Mouse (Mus musculus): ENCODE results near the gene 1700007K13Rik. TPM values are rescaled to one million over a fixed set of nuclear protein-coding genes. Genes with fewer than 3 reads are reported as not detected.

Gene 1700007K13Rik
- total RNA-seq, 2 experiments from 2014 or later, result not detected

GRCm38 (mm10) chr2:28419898-28420297 is 46.2 kb downstream of the 1700007K13Rik start:
- ATAC-seq (replicated peaks; ENCODE audit: low FRiP score, poor library complexity, severe bottlenecking), result no peak

GRCm38 (mm10) chr2:28418034-28418433 is 48.1 kb downstream of the 1700007K13Rik start:
- peak; percentile 43; the same call in 1 of the 2 replicates for ATAC-seq (replicated peaks; ENCODE audit: low FRiP score, poor library complexity, severe bottlenecking)

GRCm38 (mm10) chr2:28416511-28416910 is 49.6 kb downstream of the 1700007K13Rik start:
- no peak for ATAC-seq (replicated peaks; ENCODE audit: low FRiP score, poor library complexity, severe bottlenecking)

GRCm38 (mm10) chr2:28415387-28416024 is 50.6 kb downstream of the 1700007K13Rik start:
- ATAC-seq (replicated peaks; ENCODE audit: low FRiP score, poor library complexity, severe bottlenecking), result no peak

- ATAC-seq (replicated peaks; ENCODE audit: low FRiP score, poor library complexity, severe bottlenecking), result no peak
These were observed 51.4 kb downstream of the 1700007K13Rik start for GRCm38 (mm10) chr2:28414757-28415137.

GRCm38 (mm10) chr2:28414116-28414756 is 51.9 kb downstream of the 1700007K13Rik start:
- ATAC-seq (replicated peaks; ENCODE audit: low FRiP score, poor library complexity, severe bottlenecking), result no peak

- ATAC-seq (replicated peaks; ENCODE audit: low FRiP score, poor library complexity, severe bottlenecking), result no peak
These were observed 53.2 kb downstream of the 1700007K13Rik start for GRCm38 (mm10) chr2:28412936-28413335.

Other genes with a start within 250 kb of the 1700007K13Rik start
- gene Ppp1r26, start 19.5 kb downstream of the 1700007K13Rik start, total RNA-seq (2015; ENCODE audit: low replicate concordance), result not detected in 2 replicates
- not detected in 2 replicates for gene Ppp1r26, start 19.5 kb downstream of the 1700007K13Rik start, total RNA-seq (2017; ENCODE audit: low replicate concordance)
- gene Mrps2, start 1.7 kb upstream of the 1700007K13Rik start, total RNA-seq (2015; ENCODE audit: low replicate concordance), result 8.0 and 8.3 TPM in 2 replicates
- 2.3 and 5.9 TPM in 2 replicates for gene Mrps2, start 1.7 kb upstream of the 1700007K13Rik start, total RNA-seq (2017; ENCODE audit: low replicate concordance)
- gene Gbgt1, start 30.6 kb upstream of the 1700007K13Rik start, total RNA-seq (2015; ENCODE audit: low replicate concordance), result 2.9 TPM in 1 of 2 replicates, not detected in the other
- 0.39 and 4.9 TPM in 2 replicates for gene Gbgt1, start 30.6 kb upstream of the 1700007K13Rik start, total RNA-seq (2017; ENCODE audit: low replicate concordance)
- gene Gm10134, start 39.8 kb upstream of the 1700007K13Rik start, total RNA-seq (2015; ENCODE audit: low replicate concordance), result not detected in 2 replicates
- gene Gm10134, start 39.8 kb upstream of the 1700007K13Rik start, total RNA-seq (2017; ENCODE audit: low replicate concordance), result not detected in 2 replicates
- gene Ralgds, start 46.8 kb upstream of the 1700007K13Rik start, total RNA-seq (2015; ENCODE audit: low replicate concordance), result 0.36 and 0.84 TPM in 2 replicates
- gene Ralgds, start 46.8 kb upstream of the 1700007K13Rik start, total RNA-seq (2017; ENCODE audit: low replicate concordance), result 0.90 and 0.98 TPM in 2 replicates
- not detected in 2 replicates for gene Cel, start 97.1 kb upstream of the 1700007K13Rik start, total RNA-seq (2015; ENCODE audit: low replicate concordance)
- not detected in 2 replicates for gene Cel, start 97.1 kb upstream of the 1700007K13Rik start, total RNA-seq (2017; ENCODE audit: low replicate concordance)
- 17.2 and 22.3 TPM in 2 replicates for gene Gtf3c5, start 117.4 kb upstream of the 1700007K13Rik start, total RNA-seq (2015; ENCODE audit: low replicate concordance)
- gene Gtf3c5, start 117.4 kb upstream of the 1700007K13Rik start, total RNA-seq (2017; ENCODE audit: low replicate concordance), result 11.0 and 15.3 TPM in 2 replicates
- gene Gfi1b, start 155.7 kb upstream of the 1700007K13Rik start, total RNA-seq (2015; ENCODE audit: low replicate concordance), result 123 and 130 TPM in 2 replicates
- 77.8 and 88.3 TPM in 2 replicates for gene Gfi1b, start 155.7 kb upstream of the 1700007K13Rik start, total RNA-seq (2017; ENCODE audit: low replicate concordance)
- gene Tsc1, start 174.9 kb upstream of the 1700007K13Rik start, total RNA-seq (2015; ENCODE audit: low replicate concordance), result 13.0 and 16.9 TPM in 2 replicates
- gene Tsc1, start 174.9 kb upstream of the 1700007K13Rik start, total RNA-seq (2017; ENCODE audit: low replicate concordance), result 20.0 and 24.8 TPM in 2 replicates
- not detected in 2 replicates for gene Spaca9, start 233.4 kb upstream of the 1700007K13Rik start, total RNA-seq (2015; ENCODE audit: low replicate concordance)
- gene Spaca9, start 233.4 kb upstream of the 1700007K13Rik start, total RNA-seq (2017; ENCODE audit: low replicate concordance), result not detected in 2 replicates
- 0.84 TPM in 1 of 2 replicates, not detected in the other for gene Ak8, start 233.8 kb upstream of the 1700007K13Rik start, total RNA-seq (2015; ENCODE audit: low replicate concordance)
- gene Ak8, start 233.8 kb upstream of the 1700007K13Rik start, total RNA-seq (2017; ENCODE audit: low replicate concordance), result 0.26 TPM in 1 of 2 replicates, not detected in the other